Mouse (Mus musculus) myocyte (in vitro differentiated cells): ENCODE data around the gene Bad. TPM values are rescaled to one million over a fixed set of nuclear protein-coding genes. Genes with fewer than 3 reads are reported as not detected.

ENCODE experiments used
- polyA plus RNA-seq: library from polyadenylated mRNA; unstranded; fragments of >200 nt; fragmentation: generic; extraction: Trizol; gene quantifications from one replicate; pipeline ENCODE4 v1.2.1, GENCODE M21; 2012; ENCODE audit warnings: missing spikeins

Gene Bad
- polyA plus RNA-seq, 1 experiment: 76.1 TPM

Other genes with a start within 250 kb of the Bad start
- gene Rps6ka4, start 101.2 kb upstream of the Bad start, polyA plus RNA-seq: 47.6 TPM
- 0.23 TPM for gene Ccdc88b, start 83.7 kb upstream of the Bad start, polyA plus RNA-seq
- 281 TPM for gene Trmt112, start 32.2 kb upstream of the Bad start, polyA plus RNA-seq
- gene Prdx5, start 31.8 kb upstream of the Bad start, polyA plus RNA-seq: 276 TPM
- gene Esrra, start 20.0 kb upstream of the Bad start, polyA plus RNA-seq: 52.7 TPM
- gene Catsperz, start 16.5 kb upstream of the Bad start, polyA plus RNA-seq: 0.28 TPM
- gene Kcnk4, start 7.3 kb upstream of the Bad start, polyA plus RNA-seq: 0.12 TPM
- gene Gpr137, start 619 bp downstream of the Bad start, polyA plus RNA-seq: 39.9 TPM
- 1,032 TPM for gene Ppp1r14b, start 33.1 kb downstream of the Bad start, polyA plus RNA-seq
- gene Plcb3, start 34.6 kb downstream of the Bad start, polyA plus RNA-seq: 34.3 TPM
- 96.8 TPM for gene Fkbp2, start 38.6 kb downstream of the Bad start, polyA plus RNA-seq
- gene Vegfb, start 45.8 kb downstream of the Bad start, polyA plus RNA-seq: 49.2 TPM
- gene Dnajc4, start 50.7 kb downstream of the Bad start, polyA plus RNA-seq: 28.5 TPM
- gene Nudt22, start 54.3 kb downstream of the Bad start, polyA plus RNA-seq: 27.0 TPM
- 9.2 TPM for gene Trpt1, start 54.3 kb downstream of the Bad start, polyA plus RNA-seq
- gene Fermt3, start 77.6 kb downstream of the Bad start, polyA plus RNA-seq: 0.34 TPM
- 223 TPM for gene Stip1, start 98.1 kb downstream of the Bad start, polyA plus RNA-seq
- 82.4 TPM for gene Macrod1, start 114.9 kb downstream of the Bad start, polyA plus RNA-seq
- 1.2 TPM for gene Flrt1, start 163.9 kb downstream of the Bad start, polyA plus RNA-seq